Mouse (Mus musculus) cerebellum, adult 8-10 months (tissue): ENCODE results near the gene Arntl2.
"Not testable (repeated sequence)": the region's sequence is repeated elsewhere in the genome, so short reads cannot be mapped to it uniquely, and the experiment has no call there.

Experiments
- DNase-seq: peaks from one replicate; pipeline ENCODE4 v3.0.0; 2022

Gene Arntl2

DNA sequence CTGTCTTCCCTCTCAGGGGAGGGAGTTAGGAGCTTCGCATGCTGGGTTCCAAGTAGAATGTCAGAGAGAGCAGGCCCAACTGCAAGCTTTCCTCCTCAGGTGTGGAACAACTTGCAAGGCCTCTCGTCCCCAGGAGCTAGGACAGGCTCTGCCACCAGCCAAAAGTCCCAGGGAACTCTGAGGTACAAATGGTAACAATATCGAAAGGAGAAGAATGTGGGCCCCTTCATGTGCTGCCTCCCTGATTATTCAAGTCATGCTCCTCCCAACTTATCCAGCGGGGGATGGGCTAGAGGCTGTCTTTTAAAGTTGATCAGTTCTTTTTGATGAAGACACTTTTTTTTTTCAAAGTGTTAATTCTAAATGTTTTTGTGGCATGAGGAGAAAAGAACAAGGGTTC is 54.2 kb downstream of the Arntl2 start, which contains the start of gene Smco2:
Smco2 (plus strand) TSS at position 55 of the 400 bp plus-strand sequence.
- no peak for DNase-seq

DNA sequence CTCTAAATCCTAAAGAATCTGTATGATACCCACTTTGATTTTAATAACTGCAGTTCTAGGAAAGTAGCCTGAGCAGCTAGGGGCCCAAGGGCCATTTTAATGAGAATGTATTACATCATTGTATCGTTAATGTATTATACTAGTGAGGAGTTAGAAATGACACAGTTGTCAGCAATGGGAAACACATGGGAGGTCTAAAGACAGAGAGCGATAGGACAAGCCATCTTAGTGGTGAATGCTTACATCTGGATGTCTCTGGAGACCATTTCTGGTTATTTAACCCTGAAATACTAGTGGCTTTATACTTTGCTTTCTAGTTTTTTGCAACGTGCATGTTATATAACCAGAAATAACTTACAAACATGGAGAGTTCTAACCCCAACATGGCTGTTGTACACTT is 56.1 kb downstream of the Arntl2 start:
- DNase-seq: no peak

GRCm38 (mm10) chr6:146852739-146853138 is 56.9 kb downstream of the Arntl2 start:
- no peak for DNase-seq

DNA sequence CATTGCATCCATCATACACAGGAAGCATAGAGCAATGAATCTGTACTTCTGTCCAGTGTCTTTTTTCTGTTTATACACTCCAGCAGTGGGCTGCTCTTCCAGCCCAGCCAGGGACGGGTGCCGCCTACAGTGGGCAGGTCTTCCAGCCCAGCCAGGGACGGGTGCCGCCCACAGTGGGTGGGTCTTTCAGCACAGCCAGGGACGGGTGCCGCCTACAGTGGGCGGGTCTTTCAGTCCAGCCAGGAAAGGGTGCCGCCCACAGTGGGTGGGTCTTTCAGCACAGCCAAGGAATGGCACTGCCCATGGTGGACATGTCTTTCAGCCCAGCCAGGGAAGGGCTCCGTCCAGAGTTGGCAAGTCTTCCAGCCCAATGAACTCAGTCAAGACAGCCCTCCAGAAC is 59.3 kb downstream of the Arntl2 start:
- DNase-seq: no peak

- no peak for DNase-seq
Measured at GRCm38 (mm10) chr6:146857386-146857785, 61.5 kb downstream of the Arntl2 start.

GRCm38 (mm10) chr6:146863154-146863553 is 67.3 kb downstream of the Arntl2 start:
- no peak for DNase-seq

DNA sequence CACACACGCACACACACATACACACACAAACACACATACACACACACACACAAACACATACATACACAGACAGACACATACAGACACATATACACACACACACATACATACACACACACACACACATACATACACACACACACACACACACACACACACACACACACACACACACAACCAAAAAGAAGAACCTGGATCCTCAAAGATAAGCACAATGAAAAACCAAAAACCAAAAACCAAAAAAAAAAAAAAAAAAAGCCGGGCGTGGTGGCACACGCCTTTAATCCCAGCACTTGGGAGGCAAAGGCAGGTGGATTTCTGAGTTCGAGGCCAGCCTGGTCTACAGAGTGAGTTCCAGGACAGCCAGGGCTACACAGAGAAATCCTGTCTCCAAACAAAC is 68.5 kb downstream of the Arntl2 start:
- not testable (repeated sequence) for DNase-seq

- DNase-seq: no peak
Measured at GRCm38 (mm10) chr6:146865701-146866100, 69.8 kb downstream of the Arntl2 start.

GRCm38 (mm10) chr6:146871975-146872374 is 76.1 kb downstream of the Arntl2 start:
- no peak for DNase-seq

DNA sequence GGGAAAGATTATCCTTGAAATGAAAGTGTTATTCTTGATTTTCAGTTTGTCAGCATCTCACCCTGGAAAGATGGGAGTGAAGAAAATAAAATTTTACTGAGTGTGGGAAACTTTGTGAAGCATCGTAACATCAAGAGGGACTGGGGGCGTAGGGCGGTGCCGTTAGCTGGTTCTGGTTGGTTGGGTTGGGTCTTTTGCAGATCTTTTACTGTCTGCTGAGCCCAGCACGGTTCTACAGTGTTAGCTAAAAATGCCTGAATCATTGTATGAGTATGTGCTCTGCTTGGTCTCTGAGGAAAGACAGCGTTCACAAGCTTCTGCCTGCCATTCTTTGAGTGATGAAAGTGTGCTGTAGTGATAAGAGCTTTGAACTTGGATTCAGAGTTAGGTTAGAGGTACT is 78.6 kb downstream of the Arntl2 start:
- DNase-seq: no peak

DNA sequence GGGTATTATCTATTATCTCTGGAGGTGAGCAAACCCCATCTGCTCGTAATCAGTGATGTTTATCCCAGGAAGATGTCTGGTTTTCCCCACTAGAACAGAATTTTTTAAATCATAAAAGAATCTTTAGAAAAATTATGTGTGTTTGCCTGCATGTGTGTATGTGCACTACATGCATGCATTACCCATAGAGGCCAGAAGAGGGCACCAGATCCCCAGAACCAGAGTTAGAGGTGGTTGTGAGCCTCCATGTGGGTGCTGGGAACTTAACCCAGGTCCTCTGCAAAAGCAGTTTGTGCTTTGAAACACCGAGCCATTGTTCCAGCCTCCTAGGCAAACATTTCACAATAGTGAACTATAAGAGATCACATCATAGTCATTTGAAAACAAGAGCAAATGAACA is 81.0 kb downstream of the Arntl2 start:
- DNase-seq: no peak

DNA sequence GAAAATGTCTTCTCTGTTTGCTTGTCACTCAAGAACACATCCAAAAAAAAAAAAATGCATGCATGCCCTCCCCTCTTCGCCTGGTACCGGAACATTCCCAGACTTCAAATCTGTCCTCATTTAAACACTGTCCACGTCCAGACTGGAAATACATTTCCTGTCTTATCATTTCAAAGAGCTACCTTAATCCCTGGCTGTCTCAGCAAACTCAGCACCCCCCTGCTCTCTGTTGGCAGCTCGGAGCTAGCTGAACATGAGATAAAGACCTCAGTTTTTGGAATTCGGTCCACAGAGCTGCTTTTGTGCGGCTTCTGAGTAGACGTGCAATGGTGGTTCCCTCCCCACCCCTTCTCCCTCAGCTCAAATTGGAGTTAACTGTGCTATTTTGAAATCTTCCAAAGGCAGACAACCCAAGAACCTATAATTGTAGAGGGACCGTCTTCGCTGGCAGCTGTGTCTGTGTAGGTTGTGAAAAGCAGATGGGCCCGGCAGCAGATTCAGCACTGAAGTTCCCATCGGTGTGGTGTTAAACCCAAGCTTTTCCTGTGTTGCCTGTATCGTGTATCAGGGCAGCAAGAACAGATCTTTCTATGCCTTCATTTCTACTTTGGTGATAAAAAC is 81.7 kb downstream of the Arntl2 start:
- DNase-seq: no peak

- DNase-seq: no peak
Measured at GRCm38 (mm10) chr6:146878926-146879325, 83.1 kb downstream of the Arntl2 start.

- no peak for DNase-seq
Measured at GRCm38 (mm10) chr6:146879856-146880255, 84.0 kb downstream of the Arntl2 start.

DNA sequence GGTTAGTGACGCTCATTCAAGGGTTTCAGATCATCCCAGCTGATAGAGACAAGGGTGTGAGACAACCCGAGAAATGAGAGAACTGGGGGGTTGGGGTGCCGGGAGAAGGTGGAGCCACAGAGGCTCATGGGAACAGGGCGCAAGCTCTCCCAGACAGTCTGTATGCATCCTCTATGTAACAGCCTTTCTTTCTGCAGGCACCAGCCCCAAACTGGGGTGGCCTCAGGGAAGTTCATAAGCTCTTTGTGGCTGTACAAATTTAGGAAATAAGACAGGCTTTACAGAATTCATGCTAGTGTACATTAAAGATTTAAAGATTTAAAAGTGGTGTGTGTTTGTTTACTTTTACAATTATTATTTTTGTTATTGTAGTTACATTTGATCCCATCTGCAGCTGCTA is 84.4 kb downstream of the Arntl2 start:
- no peak for DNase-seq

DNA sequence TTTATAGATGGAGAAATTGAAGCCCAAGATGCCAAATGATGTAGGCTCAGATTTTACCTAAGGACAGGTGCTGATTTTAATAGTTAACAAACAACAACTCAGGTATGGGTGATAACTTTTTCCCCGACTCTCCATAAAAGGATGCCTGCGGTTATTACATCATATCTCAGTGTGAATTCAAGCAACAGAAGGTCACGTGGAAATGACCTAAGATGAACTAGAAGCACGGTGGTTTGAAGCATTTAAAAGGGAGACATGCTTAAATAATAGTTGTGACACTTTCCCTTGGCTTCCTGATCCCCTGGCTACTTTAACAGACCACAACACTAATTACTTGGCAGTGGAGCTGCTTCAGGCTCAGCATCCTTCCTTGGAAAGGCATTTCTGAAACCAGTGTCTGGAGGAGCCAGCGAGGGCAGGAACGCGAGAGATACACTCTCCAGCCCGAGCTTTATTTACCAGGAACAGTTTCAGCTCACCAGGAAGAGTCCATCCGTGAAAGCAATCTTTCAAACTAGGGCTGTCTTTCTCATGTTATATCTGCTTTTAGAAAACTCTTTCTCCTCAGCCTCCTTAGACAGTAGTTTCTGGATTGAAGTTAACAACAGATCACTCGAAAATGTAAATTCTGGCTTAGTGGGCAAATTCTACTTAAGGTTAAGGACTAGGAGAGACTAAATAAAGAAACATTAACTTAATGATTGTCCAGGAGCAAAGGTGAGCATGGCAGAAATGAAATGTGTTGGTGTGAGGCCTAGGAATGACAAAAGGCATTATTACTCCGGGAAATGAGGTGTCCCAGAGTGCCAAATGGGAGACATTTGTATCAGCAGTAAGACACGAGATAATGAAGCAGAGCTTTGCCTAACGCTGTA is 86.3 kb downstream of the Arntl2 start:
- DNase-seq: no peak
